Mouse (Mus musculus): ENCODE data around the gene Rhox2g. TPM values are rescaled to one million over a fixed set of nuclear protein-coding genes. Genes with fewer than 3 reads are reported as not detected.

Rhox2g gene
- not detected in 2 replicates for polyA plus RNA-seq (2012; rRNA removed)

DNA sequence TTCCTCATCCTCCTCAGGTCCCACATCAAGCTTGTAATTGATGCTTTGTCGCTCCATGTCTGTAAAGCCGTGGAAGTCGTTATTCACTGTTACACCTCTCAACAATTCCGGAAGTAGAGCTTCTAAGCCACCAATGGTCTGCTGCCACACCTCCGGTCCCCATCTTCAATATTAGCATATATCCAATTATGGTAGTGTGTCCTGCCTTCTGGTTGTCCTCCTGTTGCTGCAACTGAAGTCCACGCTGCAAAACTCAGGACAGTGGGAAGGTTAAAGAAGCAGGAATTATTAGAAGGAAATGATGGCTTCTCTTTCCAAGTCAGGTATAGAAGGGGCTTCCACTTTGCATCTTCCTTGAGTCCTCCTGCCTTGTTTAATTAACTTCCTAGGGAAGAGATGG is at the start of gene Rhox2g:
Gene Rhox2g, minus strand, starts transcription at position 101 of the 400 bp plus-strand sequence.

DNA sequence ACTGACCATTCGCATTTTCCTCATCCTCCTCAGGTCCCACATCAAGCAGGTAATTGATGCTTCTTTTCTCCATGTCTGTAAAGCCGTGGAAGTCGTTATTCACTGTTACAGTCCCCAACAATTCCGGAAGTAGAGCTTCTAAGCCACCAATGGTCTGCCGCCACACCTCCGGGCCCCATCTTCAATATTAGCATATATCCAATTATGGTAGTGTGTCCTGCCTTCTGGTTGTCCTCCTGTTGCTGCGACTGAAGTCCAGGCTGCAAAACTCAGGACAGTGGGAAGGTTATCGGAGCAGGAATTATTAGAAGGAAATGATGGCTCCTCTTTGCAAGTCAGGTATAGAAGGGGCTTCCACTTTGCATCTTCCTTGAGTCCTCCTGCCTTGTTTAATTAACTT is 29.9 kb upstream of the Rhox2g start, which contains the start of gene Rhox2h:
Gene Rhox2h, minus strand, starts transcription at position 101 of the 400 bp plus-strand sequence.

DNA sequence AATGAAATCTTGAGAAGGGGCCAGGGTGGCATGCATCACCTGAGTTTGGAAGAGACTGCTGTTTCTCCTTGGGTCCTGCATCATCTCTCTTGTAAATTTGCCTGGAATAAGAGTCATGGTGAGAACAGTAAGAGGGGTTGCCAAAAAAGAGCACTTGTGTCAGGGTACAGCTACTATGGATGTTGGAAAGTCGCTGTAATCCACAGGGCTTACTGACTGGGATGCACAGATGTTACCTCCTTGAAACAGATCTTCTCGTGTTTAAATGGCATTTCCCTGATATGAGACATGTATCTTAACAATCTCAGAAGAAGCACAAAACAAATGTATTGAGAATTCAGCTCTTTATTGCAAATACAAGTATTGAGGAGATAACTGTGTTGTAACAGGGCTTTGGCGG is 25.4 kb upstream of the Rhox2g start, which contains the start of gene Rhox3h:
Gene Rhox3h, minus strand, starts transcription at position 101 of the 400 bp plus-strand sequence.

DNA sequence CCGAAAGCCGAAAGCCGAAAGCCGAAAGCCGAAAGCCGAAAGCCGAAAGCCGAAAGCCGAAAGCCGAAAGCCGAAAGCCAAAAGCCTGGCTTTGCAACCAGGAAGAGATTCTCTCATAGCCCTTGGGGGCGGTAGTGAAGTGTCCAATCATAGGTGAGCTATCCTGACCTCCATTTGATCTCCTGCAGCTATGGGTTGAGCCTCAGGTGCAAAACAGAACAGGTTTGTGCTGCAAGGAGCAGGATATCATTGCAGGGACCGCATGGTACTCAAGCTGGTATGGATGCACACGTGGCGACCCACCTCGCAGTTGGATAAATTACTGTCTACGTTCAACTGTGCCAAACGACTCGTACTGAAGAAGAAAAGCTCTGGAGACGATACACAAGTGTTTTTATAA is 8.0 kb upstream of the Rhox2g start, which contains the start of gene Rhox4g:
Gene Rhox4g, minus strand, starts transcription at position 101 of the 400 bp plus-strand sequence.

DNA sequence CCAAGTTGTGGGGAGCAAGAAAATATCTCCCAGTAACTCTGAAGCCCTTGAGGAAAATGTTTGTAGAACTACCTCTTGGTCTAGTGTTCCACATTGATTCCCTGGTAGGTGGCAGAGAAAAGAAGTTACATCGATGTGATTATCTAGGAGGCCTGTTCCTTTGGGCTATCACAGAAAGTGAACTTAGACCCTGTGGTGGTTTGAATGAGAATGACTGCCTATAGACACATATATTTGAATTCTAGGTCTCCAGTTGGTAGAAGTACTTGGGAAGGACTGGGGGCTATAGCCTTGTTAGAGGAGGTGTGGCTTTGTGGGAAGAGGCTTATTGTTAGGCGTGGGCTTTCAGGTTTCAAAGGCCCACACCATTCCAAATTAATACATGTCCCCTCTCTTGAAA is 14.8 kb downstream of the Rhox2g start, which contains the start of gene Rhox3g:
Gene Rhox3g, minus strand, starts transcription at position 101 of the 400 bp plus-strand sequence.

DNA sequence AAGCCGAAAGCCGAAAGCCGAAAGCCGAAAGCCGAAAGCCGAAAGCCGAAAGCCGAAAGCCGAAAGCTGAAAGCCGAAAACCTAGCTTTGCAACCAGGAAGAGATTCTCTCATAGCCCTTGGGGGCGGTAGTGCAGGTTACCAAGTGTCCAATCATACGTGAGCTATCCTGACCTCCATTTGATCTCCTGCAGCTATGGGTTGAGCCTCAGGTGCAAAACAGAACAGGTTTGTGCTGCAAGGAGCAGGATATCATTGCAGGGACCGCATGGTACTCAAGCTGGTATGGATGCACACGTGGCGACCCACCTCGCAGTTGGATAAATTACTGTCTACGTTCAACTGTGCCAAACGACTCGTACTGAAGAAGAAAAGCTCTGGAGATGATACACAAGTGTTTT is 35.7 kb downstream of the Rhox2g start, which contains the start of gene Rhox4f:
Gene Rhox4f, minus strand, starts transcription at position 101 of the 400 bp plus-strand sequence.

Other genes starting within 250 kb of the Rhox2g start
- not detected in 2 replicates for gene Rhox2b, start 231.4 kb downstream of the Rhox2g start, polyA plus RNA-seq (2012; rRNA removed)
- gene Rhox4b, start 211.0 kb downstream of the Rhox2g start, polyA plus RNA-seq (2012; rRNA removed): not detected in 2 replicates
- not detected in 2 replicates for gene Rhox2c, start 189.8 kb downstream of the Rhox2g start, polyA plus RNA-seq (2012; rRNA removed)
- not detected in 2 replicates for gene Rhox3c, start 184.9 kb downstream of the Rhox2g start, polyA plus RNA-seq (2012; rRNA removed)
- not detected in 2 replicates for gene Rhox4c, start 163.1 kb downstream of the Rhox2g start, polyA plus RNA-seq (2012; rRNA removed)
- gene Rhox2d, start 150.0 kb downstream of the Rhox2g start, polyA plus RNA-seq (2012; rRNA removed): not detected in 2 replicates
- gene Rhox4d, start 129.1 kb downstream of the Rhox2g start, polyA plus RNA-seq (2012; rRNA removed): not detected in 2 replicates
- not detected in 2 replicates for gene Rhox2e, start 113.0 kb downstream of the Rhox2g start, polyA plus RNA-seq (2012; rRNA removed)
- gene Rhox3e, start 101.5 kb downstream of the Rhox2g start, polyA plus RNA-seq (2012; rRNA removed): not detected in 2 replicates
- not detected in 2 replicates for gene Rhox4e, start 86.1 kb downstream of the Rhox2g start, polyA plus RNA-seq (2012; rRNA removed)
- not detected in 2 replicates for gene Rhox2f, start 72.1 kb downstream of the Rhox2g start, polyA plus RNA-seq (2012; rRNA removed)
- not detected in 2 replicates for gene Rhox3f, start 62.5 kb downstream of the Rhox2g start, polyA plus RNA-seq (2012; rRNA removed)
- gene Rhox4f, start 35.8 kb downstream of the Rhox2g start, polyA plus RNA-seq (2012; rRNA removed): not detected in 2 replicates
- not detected in 2 replicates for gene Rhox3g, start 14.9 kb downstream of the Rhox2g start, polyA plus RNA-seq (2012; rRNA removed)
- not detected in 2 replicates for gene Rhox4g, start 7.9 kb upstream of the Rhox2g start, polyA plus RNA-seq (2012; rRNA removed)
- not detected in 2 replicates for gene Rhox3h, start 25.3 kb upstream of the Rhox2g start, polyA plus RNA-seq (2012; rRNA removed)
- gene Rhox2h, start 29.8 kb upstream of the Rhox2g start, polyA plus RNA-seq (2012; rRNA removed): not detected in 2 replicates
- gene Rhox5, start 161.4 kb upstream of the Rhox2g start, polyA plus RNA-seq (2012; rRNA removed): 0.21 TPM in 1 of 2 replicates, not detected in the other
- not detected in 2 replicates for gene Rhox6, start 183.4 kb upstream of the Rhox2g start, polyA plus RNA-seq (2012; rRNA removed)
- gene Rhox7a, start 188.2 kb upstream of the Rhox2g start, polyA plus RNA-seq (2012; rRNA removed): not detected in 2 replicates
- gene Rhox8, start 235.5 kb upstream of the Rhox2g start, polyA plus RNA-seq (2012; rRNA removed): not detected in 2 replicates

Data from colon, adult 2 months (tissue).